Mouse (Mus musculus) liver, embryonic 13.5 days (tissue): ENCODE results near the gene Mtx1. TPM values are rescaled to one million over a fixed set of nuclear protein-coding genes. Genes with fewer than 3 reads are reported as not detected.

Experiments used
- ATAC-seq: fragments of 200-750 bp; cut with Nextera tagmentation; 2 replicates; pipeline ENCODE4 v1.8.0; 2017; ENCODE audit warnings: low read depth, mild to moderate bottlenecking, moderate number of reproducible peaks, moderate library complexity
- DNase-seq: peaks from one replicate; pipeline ENCODE4 v3.0.0; 2022
- H3K27ac ChIP-seq: fragments of 300-500 bp; sonication (generic); 2 replicates; pipeline ENCODE4 v1.5.1; 2015; ENCODE audit warnings: moderate library complexity, mild to moderate bottlenecking, inconsistent platforms
- H3K27me3 ChIP-seq: fragments of 300-500 bp; sonication (generic); 2 replicates; pipeline ENCODE4 v1.6.1; 2015; ENCODE audit warnings: mild to moderate bottlenecking, inconsistent platforms
- H3K36me3 ChIP-seq: fragments of 300-500 bp; sonication (generic); 2 replicates; pipeline ENCODE4 v1.6.1; 2015; ENCODE audit warnings: mild to moderate bottlenecking, inconsistent platforms
- H3K4me1 ChIP-seq: fragments of 300-500 bp; sonication (generic); replicated peaks from 2 replicates; pipeline ENCODE4 v1.6.1; 2015; ENCODE audit warnings: inconsistent platforms
- H3K4me2 ChIP-seq: fragments of 300-500 bp; sonication (generic); 2 replicates; pipeline ENCODE4 v1.6.1; 2015; ENCODE audit warnings: inconsistent platforms, mild to moderate bottlenecking, moderate library complexity
- H3K4me3 ChIP-seq: fragments of 300-500 bp; sonication (generic); replicated peaks from 2 replicates; pipeline ENCODE4 v1.5.1; 2015; ENCODE audit warnings: mild to moderate bottlenecking, inconsistent platforms
- H3K9ac ChIP-seq: fragments of 300-500 bp; sonication (generic); 2 replicates; pipeline ENCODE4 v1.6.1; 2015; ENCODE audit warnings: mild to moderate bottlenecking, inconsistent platforms
- H3K9me3 ChIP-seq: fragments of 300-500 bp; sonication (generic); replicated peaks from 2 replicates; pipeline ENCODE4 v1.6.1; 2016; ENCODE audit warnings: inconsistent platforms
- WGBS: fragments of 180-500 bp; shearing (Covaris S2); methylation state at CpG from one replicate; pipeline ENCODE4 v1.1.7; 2015; ENCODE audit not compliant: insufficient replicate concordance; 5-methylcytosine and 5-hydroxymethylcytosine counted together
- polyA plus RNA-seq: library from polyadenylated mRNA; unstranded; fragments of >200 nt; fragmentation: Nextera tagmentation; extraction: Ambion mirVana; gene quantifications from 2 replicates; pipeline ENCODE4 v1.2.1, GENCODE M21; 2015

The Mtx1 gene
- polyA plus RNA-seq, 1 experiment from 2014 or later: 152 TPM

DNA sequence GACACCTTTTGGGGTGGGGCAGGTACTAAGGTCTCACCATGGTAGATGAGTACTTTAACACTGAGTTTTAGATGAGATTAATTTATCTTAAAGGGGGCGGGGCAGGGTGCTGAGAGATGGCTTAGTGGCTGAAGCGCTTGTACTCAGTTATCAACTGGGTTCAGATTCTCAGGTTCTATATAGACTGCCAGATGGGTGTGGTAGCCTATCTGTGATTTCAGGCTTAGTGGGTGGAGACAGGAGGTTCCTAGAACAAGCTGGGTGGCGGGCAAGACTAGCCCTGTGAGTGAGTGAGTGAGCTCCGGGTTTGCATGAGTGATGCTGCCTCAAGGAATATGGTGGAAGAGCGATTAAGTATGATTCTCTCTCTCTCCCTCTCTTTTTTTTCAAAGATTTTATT lies 28.1 kb upstream of the Mtx1 start:
- Histone ChIP-seq H3K27me3 (peaks cover 71% of the 10 kb centered on the region), H3K4me2 (no peak overlapping the region), H3K9ac (no peak overlapping the region), H3K4me1 (peaks cover 25% of the 10 kb centered on the region), H3K9me3 (no peaks in the 10 kb centered on the region), H3K27ac (no peak overlapping the region), H3K36me3 (no peaks in the 10 kb centered on the region), H3K4me3 (no peak overlapping the region)
- 43% methylated on average over 5 of the region's 5 CpGs for WGBS
- ATAC-seq (peak; percentile 73), DNase-seq (no peak)

DNA sequence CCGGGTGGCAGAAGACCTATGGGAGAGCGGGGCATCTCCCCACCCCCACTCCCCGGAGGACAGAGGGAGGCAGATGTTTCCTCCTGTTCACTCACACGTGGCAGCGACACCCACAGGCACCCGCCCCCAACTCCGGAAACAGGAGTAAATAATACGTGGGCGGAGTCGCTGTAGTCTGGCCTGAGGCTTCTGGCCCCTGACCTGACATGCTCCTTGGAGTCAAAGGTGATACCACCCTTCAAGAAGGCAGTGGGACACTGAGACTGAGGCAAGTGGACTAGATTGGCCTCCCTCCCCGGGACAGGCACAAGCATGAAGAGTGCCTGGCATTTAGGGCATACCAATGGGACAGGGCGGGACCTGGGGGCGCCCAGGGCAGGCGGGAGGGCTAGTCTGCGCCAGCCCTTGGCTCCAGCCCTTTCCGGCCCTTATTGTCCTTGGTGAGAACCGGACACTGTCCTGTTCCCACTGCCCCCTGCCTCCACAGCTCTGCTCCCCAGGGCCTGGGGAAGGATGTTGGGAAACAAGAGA lies 24.5 kb upstream of the Mtx1 start:
- ATAC-seq (0 out of 2 replicates have a peak, but pooled peaks have one; percentile 12), DNase-seq (no peak)
- 7% methylated on average over 17 of the region's 17 CpGs for WGBS
- Histone ChIP-seq H3K4me2 (peak overlapping the region; percentile 11), H3K9me3 (no peaks in the 10 kb centered on the region), H3K27me3 (peaks cover 42% of the 10 kb centered on the region), H3K4me1 (peaks cover 45% of the 10 kb centered on the region), H3K36me3 (0 out of 2 replicates have a peak, but pooled peaks cover 5% of the 10 kb centered on the region), H3K9ac (no peak overlapping the region), H3K27ac (no peak overlapping the region), H3K4me3 (no peak overlapping the region)

DNA sequence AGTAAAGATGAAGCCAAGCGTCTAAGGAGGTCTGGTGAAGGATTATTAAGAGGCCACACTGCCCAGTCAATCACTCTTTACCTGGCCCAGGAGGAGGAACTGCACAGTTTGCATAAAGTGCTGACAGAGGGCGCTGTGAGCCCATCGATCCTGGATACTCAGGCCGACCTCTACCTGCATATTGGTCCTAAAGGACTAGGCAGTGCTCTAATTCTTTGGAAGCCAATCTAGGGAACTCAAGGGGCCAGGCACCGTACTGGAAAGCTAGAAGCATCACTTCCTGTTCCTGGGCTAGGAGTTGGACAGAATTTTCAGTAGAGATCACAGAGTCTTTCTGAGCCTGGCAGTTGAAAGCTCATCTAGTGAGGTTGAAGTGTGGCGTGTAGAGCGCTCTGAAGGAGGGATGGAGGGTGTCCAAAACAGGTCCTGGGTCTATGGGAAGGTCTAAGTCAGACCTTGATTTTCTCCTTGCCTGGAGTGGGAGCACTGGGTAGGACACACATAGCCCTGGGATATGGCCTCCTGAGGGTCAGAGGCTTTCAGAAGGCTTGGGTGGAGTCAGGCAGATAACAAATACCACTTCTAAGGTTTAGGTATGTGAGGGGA lies 23.6 kb upstream of the Mtx1 start:
- WGBS: 16% methylated on average over 7 of the region's 7 CpGs
- ATAC-seq (no peak), DNase-seq (peak; percentile 31)
- Histone ChIP-seq H3K9me3 (no peaks in the 10 kb centered on the region), H3K36me3 (0 out of 2 replicates have a peak, but pooled peaks cover 5% of the 10 kb centered on the region), H3K4me1 (peaks cover 50% of the 10 kb centered on the region), H3K4me2 (0 out of 2 replicates have a peak overlapping the region, but pooled peaks have one; percentile 11), H3K27ac (no peak overlapping the region), H3K27me3 (peaks cover 42% of the 10 kb centered on the region), H3K4me3 (no peak overlapping the region), H3K9ac (no peak overlapping the region)

DNA sequence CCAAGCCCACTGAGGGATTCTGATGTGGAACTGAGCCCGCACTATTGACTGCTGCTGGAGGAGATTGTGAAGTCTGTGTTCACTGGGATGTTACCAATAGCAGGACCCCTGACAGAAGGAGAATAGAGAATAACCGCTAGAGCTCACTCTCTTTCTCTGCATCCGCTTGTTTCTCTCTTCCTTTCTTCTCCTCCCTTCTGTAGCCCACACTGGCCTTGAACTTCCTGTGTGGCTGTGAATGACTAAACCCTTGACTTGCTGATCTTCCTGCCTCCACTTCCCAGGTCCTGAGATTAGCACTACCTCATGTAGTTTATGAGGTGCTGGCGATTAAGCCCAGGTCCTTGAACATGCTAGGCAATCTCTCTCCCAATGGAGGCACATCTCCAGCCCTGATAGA lies 20.6 kb upstream of the Mtx1 start:
- peaks cover 50% of the 10 kb centered on the region for H3K27me3 ChIP-seq
- H3K4me3 ChIP-seq: peak overlapping the region; percentile 71
- H3K36me3 ChIP-seq: 0 out of 2 replicates have a peak, but pooled peaks cover 5% of the 10 kb centered on the region
- H3K9me3 ChIP-seq: no peaks in the 10 kb centered on the region
- H3K9ac ChIP-seq: peak overlapping the region; percentile 76
- no peak for DNase-seq
- H3K27ac ChIP-seq: no peak overlapping the region
- no peak for ATAC-seq
- peak overlapping the region; percentile 90 for H3K4me2 ChIP-seq
- WGBS: 62% methylated on average over 4 of the region's 4 CpGs
- peaks cover 72% of the 10 kb centered on the region for H3K4me1 ChIP-seq

DNA sequence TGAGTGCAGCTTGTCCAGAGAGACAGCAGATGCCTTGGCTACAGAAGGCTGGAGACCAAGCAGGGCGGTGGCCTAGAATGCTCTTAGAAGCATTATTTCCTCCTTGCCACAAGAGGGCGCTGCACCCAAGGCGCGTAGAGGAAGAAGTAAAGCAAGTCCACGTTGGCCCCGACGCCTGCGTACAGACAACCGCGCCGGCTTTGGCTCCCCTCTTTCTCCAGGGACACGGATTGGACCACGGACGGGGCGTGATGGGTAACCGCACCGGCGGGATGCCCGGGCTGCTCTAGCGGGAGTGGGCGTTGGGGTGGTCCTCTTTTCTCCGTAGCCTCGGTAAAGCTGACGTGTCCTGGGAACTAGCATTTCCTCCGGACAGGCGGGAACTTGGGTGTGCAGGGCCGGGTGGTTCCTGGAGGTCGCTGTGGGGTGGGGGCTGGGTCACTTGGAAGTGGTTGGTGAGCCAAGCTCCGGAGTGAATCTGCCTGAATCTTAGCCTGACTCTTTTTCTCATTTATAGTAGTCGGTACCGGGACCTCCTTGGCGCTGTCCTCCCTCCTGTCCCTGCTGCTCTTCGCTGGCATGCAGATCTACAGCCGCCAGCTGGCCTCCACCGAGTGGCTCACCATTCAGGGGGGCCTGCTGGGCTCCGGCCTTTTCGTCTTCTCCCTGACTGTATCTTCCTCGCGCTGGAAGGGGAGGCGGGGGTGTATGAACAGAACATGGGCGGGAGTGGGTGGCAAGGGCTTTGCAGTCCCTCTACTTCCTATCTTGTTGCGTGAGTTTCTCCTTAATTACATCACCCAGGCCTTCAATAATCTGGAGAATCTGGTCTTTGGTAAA lies 19.6 kb upstream of the Mtx1 start, which contains the start of gene Trim46:
TSS of gene Trim46 (minus strand) at position 49 of the 840 bp plus-strand sequence.
- ATAC-seq: peak; percentile 73
- H3K27ac ChIP-seq: peak within 1 kb of the TSS; percentile 35
- H3K27me3 ChIP-seq: peaks cover 40% of the 10 kb centered on the region
- WGBS: 1% methylated on average over 42 of the region's 42 CpGs
- peaks cover 65% of the 10 kb centered on the region for H3K4me1 ChIP-seq
- peak within 1 kb of the TSS; percentile 90 for H3K4me2 ChIP-seq
- 0 out of 2 replicates have a peak, but pooled peaks cover 5% of the 10 kb centered on the region for H3K36me3 ChIP-seq
- DNase-seq: peak; percentile 78
- no peaks in the 10 kb centered on the region for H3K9me3 ChIP-seq
- peak within 1 kb of the TSS; percentile 76 for H3K9ac ChIP-seq
- peak within 1 kb of the TSS; percentile 71 for H3K4me3 ChIP-seq

DNA sequence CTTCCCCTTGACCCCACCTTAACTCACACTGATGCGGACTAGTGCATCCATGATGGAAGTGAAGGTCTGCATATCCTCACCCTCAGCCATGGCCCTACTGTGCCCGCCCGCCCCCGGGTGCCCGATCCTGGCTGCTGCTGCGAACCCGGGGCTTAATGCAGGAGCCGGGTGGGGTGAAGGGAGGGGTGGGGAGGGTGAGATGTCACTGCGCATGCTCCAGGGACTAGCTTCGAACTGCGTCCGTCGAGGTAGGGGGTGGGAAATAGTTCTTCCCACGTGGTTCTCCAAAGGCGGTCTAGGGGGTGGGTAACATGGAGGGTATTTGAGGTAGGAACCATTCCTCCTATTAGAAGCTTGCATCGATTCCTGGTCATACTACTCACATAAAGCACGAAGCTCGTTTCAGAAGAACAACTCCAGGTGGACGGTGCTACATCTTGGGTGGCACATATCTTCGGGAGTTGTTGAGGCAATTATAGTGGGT lies 18.8 kb upstream of the Mtx1 start, which contains the start of gene Krtcap2:
TSS of gene Krtcap2 (plus strand) at position 279 of the 484 bp plus-strand sequence.
- Histone ChIP-seq H3K4me1 (peaks cover 57% of the 10 kb centered on the region), H3K9me3 (no peaks in the 10 kb centered on the region), H3K27ac (peak within 1 kb of the TSS; percentile 35), H3K4me3 (peak within 1 kb of the TSS; percentile 71), H3K27me3 (peaks cover 32% of the 10 kb centered on the region), H3K4me2 (peak within 1 kb of the TSS; percentile 90), H3K9ac (peak within 1 kb of the TSS; percentile 76), H3K36me3 (0 out of 2 replicates have a peak, but pooled peaks cover 5% of the 10 kb centered on the region)
- ATAC-seq: peak; percentile 2; the same call in 1 of the 2 replicates
- DNase-seq: no peak
- 8% methylated on average over 20 of the region's 20 CpGs for WGBS

DNA sequence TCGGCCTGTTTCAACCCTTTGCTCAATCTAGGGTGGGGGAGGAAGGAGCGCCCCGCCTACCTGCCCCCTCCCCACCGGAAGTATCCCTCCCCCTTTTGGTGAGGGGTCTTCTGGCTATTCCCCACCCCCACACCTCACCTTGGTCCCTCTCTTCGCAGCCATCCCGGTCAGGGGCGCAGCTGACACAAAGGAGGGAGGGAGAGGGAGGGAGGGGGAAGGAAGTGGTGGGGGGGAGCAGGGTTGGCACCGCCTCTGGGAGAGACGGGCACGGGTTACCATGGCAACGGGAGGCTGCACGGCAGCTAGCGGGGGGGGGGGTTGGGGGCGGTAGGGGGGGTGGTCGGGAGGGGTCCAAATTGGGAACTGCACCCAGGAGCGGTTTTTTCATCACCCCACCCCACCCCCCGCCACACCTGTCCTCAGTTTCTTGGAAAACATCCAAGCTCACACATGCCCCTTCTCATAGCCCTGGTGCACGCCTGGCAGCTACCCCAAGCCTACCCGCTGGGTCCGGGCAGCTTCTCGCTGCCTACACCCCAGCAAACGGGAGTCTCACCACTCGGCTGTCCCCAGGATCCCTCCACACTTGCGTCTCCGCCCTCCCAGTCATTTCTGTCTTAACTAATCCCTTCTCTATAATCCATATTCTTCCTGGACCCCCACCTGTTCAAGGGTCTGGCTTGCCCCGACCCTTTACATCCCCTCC lies 18.2 kb upstream of the Mtx1 start:
- DNase-seq (no peak), ATAC-seq (no peak)
- Histone ChIP-seq H3K9me3 (no peaks in the 10 kb centered on the region), H3K4me2 (peak overlapping the region; percentile 90), H3K4me1 (peaks cover 54% of the 10 kb centered on the region), H3K9ac (no peak overlapping the region), H3K27me3 (peaks cover 29% of the 10 kb centered on the region), H3K27ac (no peak overlapping the region), H3K36me3 (0 out of 2 replicates have a peak, but pooled peaks cover 5% of the 10 kb centered on the region), H3K4me3 (peak overlapping the region; percentile 71)
- 3% methylated on average over 22 of the region's 26 CpGs for WGBS

DNA sequence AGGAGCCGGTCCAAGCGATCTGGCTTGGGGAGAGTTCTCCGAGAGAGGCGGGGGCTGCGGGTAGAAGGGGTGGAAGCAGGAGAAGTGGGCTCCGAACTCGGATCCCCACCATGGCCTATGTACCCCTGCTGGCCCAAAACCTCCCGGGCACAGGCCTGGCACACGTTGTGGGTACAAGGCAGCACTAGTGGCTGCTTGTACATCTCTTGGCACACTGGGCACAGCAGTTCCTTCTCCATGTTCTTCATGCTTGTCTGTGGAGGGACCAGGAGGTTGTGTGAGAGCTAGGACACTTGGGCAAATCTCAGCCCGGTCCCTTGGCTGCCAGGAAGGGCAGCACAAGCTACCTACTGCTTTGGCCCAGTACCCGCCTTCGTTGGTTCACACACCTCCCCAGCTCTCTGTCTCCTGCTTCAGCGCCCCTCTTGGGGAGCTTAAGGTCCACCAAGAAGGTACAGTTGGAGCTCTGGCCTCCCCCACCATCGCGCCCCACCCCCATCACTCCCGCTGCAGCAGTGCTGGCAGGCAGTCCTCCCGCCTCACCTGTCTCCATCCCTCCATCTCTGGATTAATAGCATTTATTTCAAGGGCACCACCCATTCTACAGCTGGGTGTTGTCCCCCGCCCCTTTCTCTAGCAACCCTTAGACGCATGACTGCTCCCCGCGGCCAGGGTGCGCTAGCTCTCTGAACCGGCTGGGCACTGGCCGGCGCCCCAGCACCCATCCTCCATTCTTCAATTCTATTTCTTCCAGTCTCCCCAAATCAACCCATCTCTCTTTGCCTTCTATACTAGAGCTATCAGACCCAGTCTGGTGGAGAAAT lies 17.5 kb upstream of the Mtx1 start:
- WGBS: 20% methylated on average over 25 of the region's 25 CpGs
- H3K4me2 ChIP-seq: peak overlapping the region; percentile 90
- peak overlapping the region; percentile 28 for H3K4me3 ChIP-seq
- H3K27me3 ChIP-seq: peaks cover 31% of the 10 kb centered on the region
- no peak for ATAC-seq
- no peak overlapping the region for H3K27ac ChIP-seq
- 0 out of 2 replicates have a peak, but pooled peaks cover 5% of the 10 kb centered on the region for H3K36me3 ChIP-seq
- peaks cover 54% of the 10 kb centered on the region for H3K4me1 ChIP-seq
- no peak overlapping the region for H3K9ac ChIP-seq
- DNase-seq: no peak
- no peaks in the 10 kb centered on the region for H3K9me3 ChIP-seq

DNA sequence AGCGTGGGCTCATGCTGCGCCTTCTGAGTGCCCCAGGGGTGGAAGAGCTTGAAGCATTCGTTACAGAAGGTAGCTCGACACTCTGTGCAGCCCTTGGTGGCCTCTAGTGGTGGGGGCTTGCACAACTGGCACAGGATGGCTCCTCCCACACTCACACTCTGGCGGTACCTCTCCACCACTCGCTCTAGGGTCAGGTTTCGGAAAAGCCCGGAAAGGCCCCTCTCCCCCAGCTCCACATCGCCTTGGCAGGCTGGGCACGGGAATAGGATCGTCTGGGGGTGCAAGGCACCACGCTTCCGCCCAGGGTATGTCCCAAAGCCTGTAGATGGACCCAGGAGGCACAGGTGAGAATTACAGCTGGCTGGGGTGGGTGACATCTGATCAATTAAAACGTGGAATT lies 16.7 kb upstream of the Mtx1 start:
- DNase-seq (peak; percentile 32), ATAC-seq (peak; percentile 9; the same call in 1 of the 2 replicates)
- no peaks in the 10 kb centered on the region for H3K9me3 ChIP-seq
- H3K36me3 ChIP-seq: 0 out of 2 replicates have a peak, but pooled peaks cover 1% of the 10 kb centered on the region
- H3K4me3 ChIP-seq: no peak overlapping the region
- H3K4me2 ChIP-seq: no peak overlapping the region
- no peak overlapping the region for H3K9ac ChIP-seq
- H3K27me3 ChIP-seq: peaks cover 38% of the 10 kb centered on the region
- peaks cover 54% of the 10 kb centered on the region for H3K4me1 ChIP-seq
- no peak overlapping the region for H3K27ac ChIP-seq
- WGBS: 17% methylated on average over 14 of the region's 14 CpGs

DNA sequence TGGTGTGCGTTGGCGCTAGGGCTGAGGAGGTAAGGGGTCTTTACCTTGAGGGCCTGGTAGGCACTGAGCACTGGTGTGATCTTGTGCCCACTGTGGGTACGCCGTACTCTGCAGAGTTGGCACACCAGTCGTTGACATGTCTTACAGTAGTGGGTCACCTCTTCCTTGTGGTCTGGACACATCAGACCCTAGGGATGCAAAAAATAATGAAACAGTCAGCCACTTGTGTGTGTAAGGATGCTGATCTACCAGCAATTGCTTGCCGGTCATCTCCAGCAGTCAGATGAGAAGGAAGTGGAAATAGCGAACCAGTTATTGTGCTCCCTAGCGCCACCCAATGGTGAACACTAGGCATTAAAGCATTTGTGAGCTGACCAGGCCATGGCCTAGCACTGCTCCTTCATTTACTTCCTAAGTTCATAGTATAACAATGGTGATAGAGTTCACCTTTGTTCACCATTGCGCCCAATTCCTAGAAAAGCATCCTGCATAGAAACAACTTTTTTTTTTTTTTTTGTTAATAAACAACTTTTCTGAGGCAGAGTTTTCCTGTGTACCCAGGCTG lies 15.5 kb upstream of the Mtx1 start:
- peaks cover 49% of the 10 kb centered on the region for H3K27me3 ChIP-seq
- no peaks in the 10 kb centered on the region for H3K9me3 ChIP-seq
- H3K36me3 ChIP-seq: no peaks in the 10 kb centered on the region
- DNase-seq: peak; percentile 29
- H3K4me3 ChIP-seq: no peak overlapping the region
- H3K9ac ChIP-seq: no peak overlapping the region
- H3K4me1 ChIP-seq: peaks cover 43% of the 10 kb centered on the region
- H3K27ac ChIP-seq: no peak overlapping the region
- no peak for ATAC-seq
- 59% methylated on average over 9 of the region's 9 CpGs for WGBS
- H3K4me2 ChIP-seq: no peak overlapping the region
